Mouse (Mus musculus): Measurements from ENCODE around the gene Rpe65.

The Rpe65 gene

DNA sequence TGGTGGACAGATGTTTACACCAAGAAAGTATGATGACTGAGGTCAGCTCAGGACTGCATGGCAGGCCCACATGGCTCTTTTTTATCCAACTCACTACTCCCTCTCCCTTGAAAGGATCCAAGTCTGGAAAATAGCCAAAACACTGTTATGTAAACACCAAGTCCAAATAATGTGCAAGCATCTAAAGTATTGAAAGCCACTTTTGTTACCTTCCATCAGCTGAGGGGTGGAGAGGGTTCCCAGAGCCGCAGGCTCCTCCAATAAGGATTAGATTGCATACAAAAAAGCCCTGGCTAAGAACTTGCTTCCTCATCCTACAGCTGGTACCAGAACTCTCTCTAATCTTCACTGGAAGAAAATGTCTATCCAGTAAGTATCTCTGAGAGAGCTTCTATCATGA is at the start of gene Rpe65:
Gene Rpe65 (plus strand): TSS at position 301 of the 400 bp plus-strand sequence.
- in situ Hi-C loops (cut with MboI; ENCODE audit: low pct_unique_long_range_greater_than_20kb in 1 of 2, low sequenced_read_pairs in 2 of 2, unreplicated experiment in 1 of 2), result no loop called here

GRCm38 (mm10) chr3:159550224-159550623 is 48.8 kb upstream of the Rpe65 start:
- in situ Hi-C loops (cut with MboI; ENCODE audit: low pct_unique_long_range_greater_than_20kb in 1 of 2, low sequenced_read_pairs in 2 of 2, unreplicated experiment in 1 of 2), result no loop called here

DNA sequence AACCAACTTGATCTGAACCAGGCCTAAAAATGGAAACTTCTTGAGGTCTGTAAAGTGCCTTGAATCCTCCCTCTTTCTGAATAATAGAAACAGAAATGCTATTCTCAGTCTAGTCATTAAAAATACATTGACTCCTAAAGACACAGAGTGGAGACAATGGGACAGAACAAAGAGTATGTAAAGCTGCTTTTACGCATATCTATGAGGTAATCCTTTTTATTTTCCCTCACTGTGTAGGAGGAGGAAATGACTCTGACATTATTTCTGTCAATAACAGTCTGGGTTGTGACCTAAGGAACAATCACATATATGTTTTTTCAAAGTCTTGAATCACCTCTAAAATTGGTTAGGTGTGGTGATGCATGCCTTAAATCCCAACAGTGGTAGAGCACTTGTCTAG is 16.0 kb downstream of the Rpe65 start:
- in situ Hi-C loops (cut with MboI; ENCODE audit: low pct_unique_long_range_greater_than_20kb in 1 of 2, low sequenced_read_pairs in 2 of 2, unreplicated experiment in 1 of 2), result no loop called here

GRCm38 (mm10) chr3:159621026-159621425 is 22.1 kb downstream of the Rpe65 start:
- in situ Hi-C loops (cut with MboI; ENCODE audit: low pct_unique_long_range_greater_than_20kb in 1 of 2, low sequenced_read_pairs in 2 of 2, unreplicated experiment in 1 of 2), result no loop called here

GRCm38 (mm10) chr3:159624010-159624409 is 25.0 kb downstream of the Rpe65 start:
- in situ Hi-C loops (cut with MboI; ENCODE audit: low pct_unique_long_range_greater_than_20kb in 1 of 2, low sequenced_read_pairs in 2 of 2, unreplicated experiment in 1 of 2), result no loop called here

- in situ Hi-C loops (cut with MboI; ENCODE audit: low pct_unique_long_range_greater_than_20kb in 1 of 2, low sequenced_read_pairs in 2 of 2, unreplicated experiment in 1 of 2), result no loop called here
Measured at GRCm38 (mm10) chr3:159660741-159661140, 61.8 kb downstream of the Rpe65 start.

DNA sequence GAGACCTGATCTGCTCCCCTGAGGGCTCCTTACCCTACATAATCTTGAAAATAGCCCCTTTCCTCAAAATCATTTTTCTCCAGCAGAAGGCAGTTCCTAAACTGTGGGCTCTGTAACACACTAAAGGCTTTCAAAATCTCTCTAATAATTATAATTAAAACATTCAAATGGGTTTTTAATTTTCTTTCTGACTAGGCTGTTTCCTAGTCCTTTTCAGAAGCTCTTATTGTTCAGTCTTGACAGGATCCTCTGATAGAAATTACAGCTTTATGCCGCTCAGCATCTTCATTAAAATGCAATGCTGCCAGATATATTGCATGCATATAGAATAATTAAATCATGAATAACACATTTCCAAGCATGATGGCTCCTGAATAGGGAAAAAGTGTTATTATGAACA is 64.4 kb downstream of the Rpe65 start:
- in situ Hi-C loops (cut with MboI; ENCODE audit: low pct_unique_long_range_greater_than_20kb in 1 of 2, low sequenced_read_pairs in 2 of 2, unreplicated experiment in 1 of 2), result no loop called here

Measured in mouse embryonic stem cell (cell line).